Mouse (Mus musculus) CH12.LX (cell line): ENCODE results near the gene Sdr9c7.

Source experiments
- CTCF ChIP-seq, 2 experiments: IDR thresholded peaks in 1 of 2; conservative IDR thresholded peaks in 1 of 2; 2 replicates each; pipeline ENCODE4 v1.5.1; 2011 to 2012; ENCODE audit warnings: low read depth in 2 of 2, low read length in 2 of 2, improper control_type of control experiment in 1 of 2, inconsistent platforms in 1 of 2, mild to moderate bottlenecking in 1 of 2, moderate library complexity in 1 of 2
- POLR2A ChIP-seq: IDR thresholded peaks from 2 replicates; pipeline ENCODE4 v1.6.1; 2011; ENCODE audit warnings: low read depth, mild to moderate bottlenecking, improper control_type of control experiment, low read length
- RCOR1 ChIP-seq: conservative IDR thresholded peaks from 2 replicates; pipeline ENCODE4 v1.6.1; 2012; ENCODE audit warnings: low read depth, mild to moderate bottlenecking, inconsistent platforms, low read length, improper control_type of control experiment

DNA sequence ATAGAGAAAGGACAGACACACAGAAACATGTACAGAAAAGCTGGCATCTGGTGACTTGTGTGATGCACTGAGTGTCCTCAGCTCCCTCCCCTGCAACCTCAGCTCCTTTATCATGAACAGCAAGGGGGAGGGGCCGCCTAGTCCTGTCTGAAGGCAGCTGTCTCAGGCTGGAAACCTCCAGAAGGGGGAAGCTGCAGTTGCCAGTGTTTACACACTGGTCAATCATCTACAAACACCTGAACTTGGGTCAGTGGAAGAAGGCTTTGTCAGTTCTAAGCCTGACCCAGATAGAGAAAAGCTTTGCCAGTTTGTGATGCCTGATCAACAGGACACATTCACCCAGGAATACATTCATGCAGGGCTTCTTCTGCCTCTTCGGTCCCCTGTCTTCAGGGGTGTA is 20.6 kb upstream of the Sdr9c7 start:
- TF ChIP-seq RCOR1 (no peak), POLR2A (no peak), CTCF (conservative IDR thresholded peaks at IDR 0.05 in 1 of 2, IDR thresholded peaks at IDR 0.05 in 1 of 2; ENCODE audit: low read depth in 2 of 2, low read length in 2 of 2) (no peak)
